ENCODE assay signal across 25 mouse cellular contexts in genomic region chr5:34278058-34278457, GRCm38 (mm10). TPM values are rescaled to one million over a fixed set of nuclear protein-coding genes. Genes with fewer than 3 reads are reported as not detected.
"Had no signal": no experiment of that assay in that cellular context is flagged by ENCODE, and none has a peak within 500 bp of the region (broad histone marks: within the 10 kb centered on the region; RNA-seq: fewer than 3 reads in every experiment).

No protein-coding gene starts in this region.

- H3K27ac ChIP-seq: kidney, embryonic 15.5 days; limb, embryonic 12.5 days; limb, embryonic 15.5 days; liver, embryonic 14.5 days; midbrain, embryonic 10.5 days; midbrain, embryonic 13.5 days; stomach, postnatal 0 days had no signal

- H3K4me3 ChIP-seq: kidney, embryonic 15.5 days; limb, embryonic 12.5 days; limb, embryonic 15.5 days; megakaryocyte, embryonic 14.5 days; midbrain, embryonic 10.5 days; midbrain, embryonic 13.5 days had no signal

- DNase-seq: kidney, adult 11 months; kidney, adult 8-10 months; kidney, postnatal 14 days; kidney, postnatal 4 days; layer of hippocampus, postnatal 36 days; left cerebral cortex, postnatal 4 days; liver, postnatal 0 days; lung, embryonic 14.5 days; lung, postnatal 4 days; thymus, adult 18-20 months; thymus, postnatal 36 days had no signal

- H3K4me1 ChIP-seq: kidney, embryonic 15.5 days; limb, embryonic 15.5 days had no signal

- ATAC-seq: liver, postnatal 0 days; lung, postnatal 0 days; midbrain, embryonic 13.5 days; midbrain, embryonic 16.5 days had no signal

RNA-seq across cellular contexts. Expression of gene Zfyve28, which starts 10.2 kb away (rescaled TPM):
- polyA plus RNA-seq: liver, embryonic 11.5 days had no signal

RNA-seq across cellular contexts. Expression of gene Cfap99, which starts 10.3 kb away (rescaled TPM):
- polyA plus RNA-seq: kidney, embryonic 15.5 days; limb, embryonic 12.5 days; limb, embryonic 15.5 days; liver, embryonic 11.5 days; liver, embryonic 14.5 days; liver, postnatal 0 days; lung, embryonic 14.5 days; midbrain, embryonic 10.5 days; midbrain, embryonic 13.5 days; neural tube, embryonic 11.5 days; small intestine, adult 2 months; stomach, embryonic 14.5 days had no signal
